In the genomic region with DNA sequence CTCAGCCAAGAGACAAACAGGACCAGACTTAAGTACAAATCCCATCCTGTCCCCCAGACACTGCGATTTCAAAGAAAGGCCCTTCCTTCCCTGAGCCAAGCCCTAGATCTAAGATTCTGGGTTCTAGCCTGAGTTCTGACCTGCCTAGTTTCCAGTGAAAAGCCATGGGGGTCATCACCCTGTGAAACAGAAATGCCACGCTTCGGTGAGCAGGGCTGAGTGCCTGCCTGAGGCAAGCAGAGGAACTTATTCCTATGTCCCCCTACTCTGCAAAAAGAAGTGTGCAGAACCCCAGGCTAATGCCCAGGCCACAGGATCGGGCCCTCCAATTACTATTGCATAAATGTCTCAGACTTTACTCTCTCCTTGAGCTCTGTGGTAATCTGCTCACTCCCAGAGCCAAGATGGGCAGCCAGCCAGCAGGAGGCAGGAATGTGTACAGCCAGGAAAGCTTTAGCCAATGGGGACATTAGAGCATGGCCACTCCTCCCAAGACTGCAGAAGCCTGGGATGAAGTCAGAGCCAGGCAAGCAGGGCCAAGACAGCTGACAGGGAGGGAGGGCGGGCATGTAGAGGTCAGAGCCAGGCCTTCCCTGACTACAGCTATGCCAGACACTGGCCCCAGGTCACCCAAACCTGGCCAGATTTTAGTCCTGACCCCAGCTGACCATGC, we compare ENCODE assay signal across 8 mouse cellular contexts. TPM values are rescaled to one million over a fixed set of nuclear protein-coding genes. Genes with fewer than 3 reads are reported as not detected.
DNase-seq lines count a peak whose midpoint lies in the region; ATAC-seq and TF ChIP-seq lines count a peak whose summit lies in the region.

No protein-coding gene starts in this region.

- peak; percentile 96 for DNase-seq in brain, embryonic 14.5 days (ENCODE audit: low read depth)
- DNase-seq in embryonic facial prominence, embryonic 14.5 days (ENCODE audit: low spot score) = peak; percentile 98
- peak; percentile 96 to 97 for DNase-seq in heart, adult 18-20 months
- DNase-seq in kidney, adult 18-20 months = peak; percentile 94
- peak; percentile 86 to 95 for DNase-seq in left cerebral cortex, postnatal 14 days (ENCODE audit: low spot score in 2 of 2)
- peak; percentile 87 for DNase-seq in mesoderm, embryonic 11.5 days (ENCODE audit: low read depth, low spot score)
- DNase-seq in right cerebral cortex, postnatal 36 days (ENCODE audit: low spot score in 2 of 2) = peak; percentile 85 to 86

- no peaks in the 10 kb centered on the region for H3K36me3 ChIP-seq in embryonic facial prominence, embryonic 14.5 days (ENCODE audit: control insufficient read depth, insufficient read depth, low read length)

- peak; percentile 95 for ATAC-seq in embryonic facial prominence, embryonic 14.5 days (ENCODE audit: low read depth)
- ATAC-seq in erythroblast, adult 5-6 weeks (replicated peaks; ENCODE audit: low FRiP score, poor library complexity, severe bottlenecking) = no peak

- TF ChIP-seq POLR2A in brain, embryonic 14.5 days (IDR thresholded peaks at IDR 0.05; ENCODE audit: borderline replicate concordance, extremely low read depth, insufficient read depth, insufficient read length, poor library complexity, severe bottlenecking) = no peak

- H3K27ac ChIP-seq in embryonic facial prominence, embryonic 14.5 days (replicated peaks; ENCODE audit: low read depth, low read length) = peak overlapping the region; percentile 71

- intact Hi-C loops in left cerebral cortex, postnatal 14 days (cut with DNase I) = no loop called here

- no peak overlapping the region for H3K4me2 ChIP-seq in embryonic facial prominence, embryonic 14.5 days (ENCODE audit: low read depth, low read length)

- no peak overlapping the region; the same call in 1 of the 2 replicates for H3K9ac ChIP-seq in embryonic facial prominence, embryonic 14.5 days (ENCODE audit: low read depth, low read length)

- peaks cover 19% of the 10 kb centered on the region for H3K4me1 ChIP-seq in embryonic facial prominence, embryonic 14.5 days (ENCODE audit: control insufficient read depth, insufficient read depth, low read length)

- no peaks in the 10 kb centered on the region for H3K9me3 ChIP-seq in embryonic facial prominence, embryonic 14.5 days (ENCODE audit: control insufficient read depth, low read length)

- TF ChIP-seq CTCF in brain, embryonic 14.5 days (IDR thresholded peaks at IDR 0.05; ENCODE audit: borderline replicate concordance, extremely low read depth, insufficient read depth, insufficient read length) = no peak

- no peak overlapping the region for H3K4me3 ChIP-seq in embryonic facial prominence, embryonic 14.5 days (ENCODE audit: low read depth, low read length)

- H3K27me3 ChIP-seq in embryonic facial prominence, embryonic 14.5 days (replicated peaks; ENCODE audit: control insufficient read depth, insufficient read depth, low read length) = no peaks in the 10 kb centered on the region

- 36% methylated on average over 4 of the region's 5 CpGs for WGBS in embryonic facial prominence, embryonic 14.5 days

RNA-seq across cellular contexts. Expression of a gene that starts 26.5 kb away (rescaled TPM):
- polyA plus RNA-seq in brain, embryonic 14.5 days (2012; rRNA removed) = 1.4 and 2.0 TPM in 2 replicates
- 4.1 and 4.2 TPM in 2 replicates for polyA plus RNA-seq in embryonic facial prominence, embryonic 14.5 days (2014; fragmentation: Nextera tagmentation; extraction: Ambion mirVana)
- total RNA-seq in heart, adult 18-20 months (2021) = 10 to 100 TPM; 24.2 to 38.0 TPM
- 10 to 100 TPM; 30.5 to 34.1 TPM for total RNA-seq in left cerebral cortex, postnatal 14 days (2021)
- 0.19 and 2.7 TPM in 2 replicates for total RNA-seq in erythroblast, adult 5-6 weeks (2015; ENCODE audit: low replicate concordance)
- 1.3 TPM in 2 replicates for total RNA-seq in erythroblast, adult 5-6 weeks (2017; ENCODE audit: low replicate concordance)

RNA-seq across cellular contexts. Expression of a gene that starts 44.6 kb away (rescaled TPM):
- polyA plus RNA-seq in brain, embryonic 14.5 days (2012; rRNA removed) = not detected in 2 replicates
- polyA plus RNA-seq in embryonic facial prominence, embryonic 14.5 days (2014; fragmentation: Nextera tagmentation; extraction: Ambion mirVana) = 0.17 and 0.49 TPM in 2 replicates
- total RNA-seq in heart, adult 18-20 months (2021) = under 1 TPM; 0.27 to 0.51 TPM
- total RNA-seq in left cerebral cortex, postnatal 14 days (2021) = not detected
- total RNA-seq in erythroblast, adult 5-6 weeks (2015; ENCODE audit: low replicate concordance) = not detected in 2 replicates
- not detected in 2 replicates for total RNA-seq in erythroblast, adult 5-6 weeks (2017; ENCODE audit: low replicate concordance)

RNA-seq across cellular contexts. Expression of a gene that starts 47.5 kb away (rescaled TPM):
- 1.3 and 1.8 TPM in 2 replicates for polyA plus RNA-seq in brain, embryonic 14.5 days (2012; rRNA removed)
- polyA plus RNA-seq in embryonic facial prominence, embryonic 14.5 days (2014; fragmentation: Nextera tagmentation; extraction: Ambion mirVana) = 0.24 and 0.84 TPM in 2 replicates
- under 1 TPM; 0.07 to 0.49 TPM for total RNA-seq in heart, adult 18-20 months (2021)
- 1 to 10 TPM; 2.1 to 2.2 TPM for total RNA-seq in left cerebral cortex, postnatal 14 days (2021)
- total RNA-seq in erythroblast, adult 5-6 weeks (2015; ENCODE audit: low replicate concordance) = not detected in 2 replicates
- total RNA-seq in erythroblast, adult 5-6 weeks (2017; ENCODE audit: low replicate concordance) = not detected in 2 replicates

Comparison
In these comparisons a context has a peak if more than half of its experiments do, and no peak if none do; other contexts are left out.
1. RNA of a gene that starts 26.5 kb away (total RNA-seq): 24.2 to 38.0 TPM in heart, adult 18-20 months and 30.5 to 34.1 TPM in left cerebral cortex, postnatal 14 days; 0.19 to 2.7 TPM in erythroblast, adult 5-6 weeks; every median in the first group is over 4 times any median in the second.
2. Peak in every context shown above with its lines, with median percentiles within 50 percentile points of each other: DNase-seq.